Mouse (Mus musculus) lung, postnatal 0 days (tissue): ENCODE measurements around the gene Patj. TPM values are rescaled to one million over a fixed set of nuclear protein-coding genes. Genes with fewer than 3 reads are reported as not detected.

Source experiments
- ATAC-seq: fragments of 200-750 bp; cut with Nextera tagmentation; 2 replicates; pipeline ENCODE4 v1.8.0; 2017; ENCODE audit warnings: moderate library complexity
- DNase-seq: peaks from one replicate; pipeline ENCODE4 v3.0.0-alpha.2; 2016; ENCODE audit warnings: low spot score
- H3K27ac ChIP-seq: fragments of 300-500 bp; sonication (generic); 2 replicates; pipeline ENCODE4 v1.5.1; 2014; ENCODE audit warnings: antibody characterized with exemption, mild to moderate bottlenecking, low read length, mixed read lengths
- H3K27me3 ChIP-seq: fragments of 300-500 bp; sonication (generic); replicated peaks from 2 replicates; pipeline ENCODE4 v1.6.1; 2014; ENCODE audit warnings: low read length, mixed read lengths; ENCODE audit not compliant: insufficient read depth
- H3K36me3 ChIP-seq: fragments of 300-500 bp; sonication (generic); 2 replicates; pipeline ENCODE4 v1.6.1; 2014; ENCODE audit warnings: low read length, mixed read lengths; ENCODE audit not compliant: insufficient read depth
- H3K4me1 ChIP-seq: fragments of 300-500 bp; sonication (generic); 2 replicates; pipeline ENCODE4 v1.6.1; 2014; ENCODE audit warnings: antibody characterized with exemption, low read depth, low read length, mixed read lengths; ENCODE audit not compliant: insufficient read depth
- H3K4me2 ChIP-seq: fragments of 300-500 bp; sonication (generic); replicated peaks from 2 replicates; pipeline ENCODE4 v1.6.1; 2014; ENCODE audit warnings: low read depth, mild to moderate bottlenecking, low read length, moderate library complexity, mixed read lengths
- H3K4me3 ChIP-seq: fragments of 300-500 bp; sonication (generic); 2 replicates; pipeline ENCODE4 v1.5.1; 2014; ENCODE audit warnings: low read depth, low read length
- H3K9ac ChIP-seq: fragments of 300-500 bp; sonication (generic); replicated peaks from 2 replicates; pipeline ENCODE4 v1.6.1; 2014; ENCODE audit warnings: low read depth, mild to moderate bottlenecking
- H3K9me3 ChIP-seq: fragments of 300-500 bp; sonication (generic); 2 replicates; pipeline ENCODE4 v1.6.1; 2016; ENCODE audit warnings: low read length, mixed read lengths
- CTCF ChIP-seq: IDR thresholded peaks from 2 replicates; pipeline ENCODE4 v1.5.1; 2016; ENCODE audit warnings: antibody characterized with exemption, mild to moderate bottlenecking
- EP300 ChIP-seq: IDR thresholded peaks from 2 replicates; pipeline ENCODE4 v1.6.1; 2016; ENCODE audit warnings: antibody characterized with exemption, mild to moderate bottlenecking, control low read depth
- WGBS: fragments of 180-500 bp; shearing (Covaris S2); extraction: QIAGEN DNeasy Blood & Tissue Kit; methylation state at CpG from one replicate; pipeline ENCODE4 v1.1.7; 2014; 5-methylcytosine and 5-hydroxymethylcytosine counted together
- polyA plus RNA-seq: library from polyadenylated mRNA; unstranded; fragments of >200 nt; fragmentation: Nextera tagmentation; extraction: Ambion mirVana; gene quantifications from 2 replicates; pipeline ENCODE4 v1.2.1, GENCODE M21; 2015

The Patj gene
- polyA plus RNA-seq, 1 experiment from 2014 or later = 13.4 TPM

GRCm38 (mm10) chr4:98500182-98500581 lies 104.6 kb downstream of the Patj start:
- Histone ChIP-seq H3K4me2 (no peak overlapping the region), H3K36me3 (no peaks in the 10 kb centered on the region), H3K4me3 (no peak overlapping the region), H3K4me1 (no peaks in the 10 kb centered on the region), H3K9me3 (no peaks in the 10 kb centered on the region), H3K27ac (no peak overlapping the region), H3K27me3 (no peaks in the 10 kb centered on the region), H3K9ac (no peak overlapping the region)
- DNase-seq (no peak), ATAC-seq (no peak)
- peak; percentile 68 for TF ChIP-seq CTCF
- TF ChIP-seq EP300 = no peak
- 61% methylated on average over 5 of the region's 5 CpGs for WGBS

DNA sequence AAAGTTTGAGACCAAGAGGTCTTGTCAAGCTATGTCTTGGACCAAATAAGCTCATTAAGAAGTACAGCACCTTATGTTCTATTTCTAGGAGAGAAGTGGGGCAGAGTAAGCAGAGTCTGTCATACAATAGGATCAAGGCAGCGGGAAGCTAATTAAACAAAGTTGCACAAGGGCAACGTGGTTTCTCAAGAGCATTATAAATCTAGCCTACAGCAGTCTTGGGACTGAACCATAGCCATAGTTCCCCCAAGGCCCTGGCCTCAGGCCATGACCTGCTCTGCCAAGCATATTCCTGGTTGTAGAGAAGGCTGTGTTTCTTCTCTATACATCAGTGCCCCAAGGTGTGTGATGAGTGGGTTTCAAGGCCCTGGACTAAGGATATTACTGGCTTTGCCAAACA lies 105.3 kb downstream of the Patj start:
- no peak for DNase-seq

GRCm38 (mm10) chr4:98504743-98505142 lies 109.2 kb downstream of the Patj start:
- no peak overlapping the region for H3K27ac ChIP-seq

More for the DNA sequence above, 105.3 kb downstream of the Patj start:
- Histone ChIP-seq H3K36me3 (no peaks in the 10 kb centered on the region), H3K4me1 (no peaks in the 10 kb centered on the region), H3K4me3 (no peak overlapping the region), H3K4me2 (no peak overlapping the region), H3K27ac (no peak overlapping the region), H3K9ac (no peak overlapping the region), H3K27me3 (no peaks in the 10 kb centered on the region), H3K9me3 (no peaks in the 10 kb centered on the region)
- WGBS = 54% methylated on average over 2 of the region's 2 CpGs
- ATAC-seq = no peak
- no peak for TF ChIP-seq CTCF
- no peak for TF ChIP-seq EP300

GRCm38 (mm10) chr4:98508471-98509271 lies 113.1 kb downstream of the Patj start:
- no peak overlapping the region for H3K9ac ChIP-seq
- peak; percentile 42 for DNase-seq
- no peaks in the 10 kb centered on the region for H3K9me3 ChIP-seq
- no peak overlapping the region for H3K4me3 ChIP-seq
- no peaks in the 10 kb centered on the region for H3K36me3 ChIP-seq
- H3K4me2 ChIP-seq = no peak overlapping the region
- TF ChIP-seq EP300 (no peak), CTCF (no peak)
- WGBS = 63% methylated on average over 11 of the region's 11 CpGs
- peak; percentile 66 for ATAC-seq
- no peaks in the 10 kb centered on the region for H3K27me3 ChIP-seq
- H3K27ac ChIP-seq = no peak overlapping the region
- H3K4me1 ChIP-seq = no peaks in the 10 kb centered on the region; the same call in 1 of the 2 replicates

More at GRCm38 (mm10) chr4:98504743-98505142, 109.2 kb downstream of the Patj start:
- Histone ChIP-seq H3K9me3 (no peaks in the 10 kb centered on the region), H3K9ac (no peak overlapping the region), H3K4me2 (no peak overlapping the region), H3K4me3 (no peak overlapping the region), H3K27me3 (no peaks in the 10 kb centered on the region), H3K4me1 (no peaks in the 10 kb centered on the region), H3K36me3 (no peaks in the 10 kb centered on the region)
- WGBS = 41% methylated on average over 3 of the region's 3 CpGs
- no peak for TF ChIP-seq CTCF
- TF ChIP-seq EP300 = no peak
- DNase-seq (no peak), ATAC-seq (no peak)

- Histone ChIP-seq H3K4me1 (no peaks in the 10 kb centered on the region; the same call in 1 of the 2 replicates), H3K27me3 (no peaks in the 10 kb centered on the region), H3K27ac (no peak overlapping the region), H3K4me3 (no peak overlapping the region), H3K9me3 (no peaks in the 10 kb centered on the region), H3K4me2 (no peak overlapping the region), H3K36me3 (no peaks in the 10 kb centered on the region), H3K9ac (no peak overlapping the region)
- DNase-seq = peak; percentile 17
- no peak for TF ChIP-seq CTCF
- ATAC-seq = 0 out of 2 replicates have a peak, but pooled peaks have one; percentile 33
- 83% methylated on average over 5 of the region's 5 CpGs for WGBS
Measured at GRCm38 (mm10) chr4:98509939-98510338, 114.4 kb downstream of the Patj start.

- DNase-seq = peak; percentile 36
- ATAC-seq = no peak; the same call in 1 of the 2 replicates
- no peaks in the 10 kb centered on the region for H3K27me3 ChIP-seq
- H3K9ac ChIP-seq = no peak overlapping the region
- no peaks in the 10 kb centered on the region for H3K36me3 ChIP-seq
- no peak overlapping the region for H3K4me3 ChIP-seq
- WGBS = 39% methylated on average over 2 of the region's 2 CpGs
- TF ChIP-seq EP300 (no peak), CTCF (no peak)
- H3K4me1 ChIP-seq = no peaks in the 10 kb centered on the region; the same call in 1 of the 2 replicates
- H3K9me3 ChIP-seq = no peaks in the 10 kb centered on the region
- no peak overlapping the region for H3K4me2 ChIP-seq
- H3K27ac ChIP-seq = no peak overlapping the region
Measured at GRCm38 (mm10) chr4:98511296-98511695, 115.7 kb downstream of the Patj start.
